Mouse (Mus musculus): ENCODE results near the gene Stxbp3.

GRCm38 (mm10) chr3:108769547-108769946 is 70.8 kb downstream of the Stxbp3 start:
- TF ChIP-seq POLR2A (IDR thresholded peaks at IDR 0.05; ENCODE audit: insufficient read depth, low read depth, low read length) (no peak), CTCF (IDR thresholded peaks at IDR 0.05; ENCODE audit: insufficient read depth, low read depth, low read length) (no peak)

All from olfactory bulb, adult 2 months (tissue).